Mouse (Mus musculus): ENCODE data around the gene Il17re.

- TF ChIP-seq POLR2A (IDR thresholded peaks at IDR 0.05; ENCODE audit: insufficient read depth, low read depth, low read length), result no peak
- no peak for TF ChIP-seq CTCF (IDR thresholded peaks at IDR 0.05)
Measured at GRCm38 (mm10) chr6:113513944-113514343, 55.7 kb downstream of the Il17re start.

Measured in heart, adult 2 months (tissue).